Mouse (Mus musculus) right cerebral cortex, adult 18-20 months (tissue): Measurements from ENCODE around the gene Col11a2.

ENCODE experiments used
- DNase-seq: peaks from one replicate; pipeline ENCODE4 v3.0.0; 2022; ENCODE audit warnings: mixed read lengths

Gene Col11a2

GRCm38 (mm10) chr17:34072091-34072490 is 32.9 kb downstream of the Col11a2 start:
- DNase-seq, result no peak

GRCm38 (mm10) chr17:34075271-34075670 is 36.0 kb downstream of the Col11a2 start:
- peak; percentile 46 for DNase-seq

- DNase-seq, result peak; percentile 57
Observed at GRCm38 (mm10) chr17:34077549-34077948, 38.3 kb downstream of the Col11a2 start.

GRCm38 (mm10) chr17:34078148-34078547 is 38.9 kb downstream of the Col11a2 start:
- DNase-seq, result no peak

GRCm38 (mm10) chr17:34079002-34079401 is 39.8 kb downstream of the Col11a2 start:
- no peak for DNase-seq

- DNase-seq, result peak; percentile 57
Observed at GRCm38 (mm10) chr17:34079621-34080020, 40.4 kb downstream of the Col11a2 start.

- no peak for DNase-seq
Observed at GRCm38 (mm10) chr17:34083104-34083503, 43.9 kb downstream of the Col11a2 start.

- DNase-seq, result no peak
Observed at GRCm38 (mm10) chr17:34087386-34087785, 48.1 kb downstream of the Col11a2 start.

- no peak for DNase-seq
Observed at GRCm38 (mm10) chr17:34088124-34088523, 48.9 kb downstream of the Col11a2 start.

- DNase-seq, result no peak
Observed at GRCm38 (mm10) chr17:34090923-34091322, 51.7 kb downstream of the Col11a2 start.

- DNase-seq, result no peak
Observed at GRCm38 (mm10) chr17:34092197-34092875, 53.1 kb downstream of the Col11a2 start, which contains the start of gene H2-Oa. Gene H2-Oa, plus strand, starts transcription at chr17:34092340.

GRCm38 (mm10) chr17:34093199-34093874 is 54.1 kb downstream of the Col11a2 start:
- DNase-seq, result no peak

- no peak for DNase-seq
Observed at GRCm38 (mm10) chr17:34094283-34095035, 55.2 kb downstream of the Col11a2 start.

- DNase-seq, result no peak
Observed at GRCm38 (mm10) chr17:34096497-34097010, 57.3 kb downstream of the Col11a2 start.

- no peak for DNase-seq
Observed at GRCm38 (mm10) chr17:34097272-34097671, 58.0 kb downstream of the Col11a2 start.

- DNase-seq, result no peak
Observed at GRCm38 (mm10) chr17:34098709-34099479, 59.7 kb downstream of the Col11a2 start.

- no peak for DNase-seq
Observed at GRCm38 (mm10) chr17:34099531-34099930, 60.3 kb downstream of the Col11a2 start.

GRCm38 (mm10) chr17:34101185-34101584 is 61.9 kb downstream of the Col11a2 start:
- no peak for DNase-seq

- peak; percentile 85 for DNase-seq
Observed at GRCm38 (mm10) chr17:34101604-34102032, 62.4 kb downstream of the Col11a2 start.

- DNase-seq, result no peak
Observed at GRCm38 (mm10) chr17:34102831-34103230, 63.6 kb downstream of the Col11a2 start.

GRCm38 (mm10) chr17:34104804-34105203 is 65.6 kb downstream of the Col11a2 start:
- DNase-seq, result no peak

- no peak for DNase-seq
Observed at GRCm38 (mm10) chr17:34106555-34106954, 67.3 kb downstream of the Col11a2 start.
